ENCODE assay signal across 17 mouse cellular contexts in the genomic region with DNA sequence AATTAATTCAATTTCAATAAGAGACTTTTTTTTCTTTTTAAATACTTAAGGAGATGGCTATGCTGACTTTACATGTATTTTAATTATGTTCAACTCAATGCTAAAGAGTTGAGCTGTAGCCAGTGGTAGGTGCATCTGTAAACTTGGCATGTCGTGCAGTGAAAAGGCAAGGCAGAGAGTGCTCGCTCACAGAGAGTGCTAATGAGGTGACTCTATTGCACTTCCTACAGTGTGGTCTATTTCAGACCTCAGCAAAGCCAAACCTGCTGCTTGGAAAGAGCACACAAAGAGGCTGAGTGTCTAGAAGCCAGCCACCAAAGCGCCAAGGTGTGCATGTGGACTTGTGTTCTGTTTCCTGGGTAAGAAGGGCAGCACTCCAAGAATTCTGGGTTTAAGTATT.
A peak's percentile ranks its signal among the peaks of the same experiment; 100 is the strongest.
DNase-seq lines count a peak whose midpoint lies in the region; TF ChIP-seq lines count a peak whose summit lies in the region.
"Had no signal": no experiment of that assay in that cellular context is flagged by ENCODE, and none has a peak within 500 bp of the region (broad histone marks: within the 10 kb centered on the region; RNA-seq: fewer than 3 reads in every experiment).

No protein-coding gene starts in this region.

- peak overlapping the region; percentile 46; the same call in 1 of the 2 replicates for H3K27ac ChIP-seq in layer of hippocampus, adult 2 months
- H3K27ac ChIP-seq: embryonic facial prominence, embryonic 12.5 days; heart, embryonic 15.5 days; hindbrain, embryonic 12.5 days had no signal

- DNase-seq in heart, adult 11 months = peak; percentile 31
- no peak for DNase-seq in heart, adult 9 months (ENCODE audit: low spot score in 2 of 2)
- no peak for DNase-seq in layer of hippocampus, adult 2 months (ENCODE audit: low spot score in 2 of 2)
- no peak for DNase-seq in layer of hippocampus, adult 9-11 months
- DNase-seq in right cerebral cortex, adult 18-20 months = peak; percentile 53
- no peak for DNase-seq in right cerebral cortex, postnatal 36 days (ENCODE audit: low spot score in 2 of 2)
- no peak for DNase-seq in heart, postnatal 25 days (ENCODE audit: low spot score)
- DNase-seq: adrenal gland, postnatal 14 days; cerebellum, adult 2 months; embryo, embryonic 11 days; forebrain, postnatal 0 days; gastrocnemius, postnatal 36 days; heart, adult 18-20 months; heart, postnatal 14 days had no signal

- H3K4me3 ChIP-seq in layer of hippocampus, adult 2 months = no peak overlapping the region
- H3K4me3 ChIP-seq: embryonic facial prominence, embryonic 12.5 days; heart, embryonic 15.5 days; hindbrain, embryonic 12.5 days had no signal

- no peak for TF ChIP-seq CTCF in layer of hippocampus, adult 2 months (conservative IDR thresholded peaks at IDR 0.05)

- intact Hi-C loops in heart, postnatal 25 days (cut with DNase I) = no loop called here

Comparison
In these comparisons a context has a peak if more than half of its experiments do, and no peak if none do; other contexts are left out.
1. DNase-seq: peak in heart, adult 11 months (single experiment) and right cerebral cortex, adult 18-20 months (single experiment); none in heart, adult 9 months (0 of 2), layer of hippocampus, adult 2 months (0 of 2), layer of hippocampus, adult 9-11 months (single experiment), right cerebral cortex, postnatal 36 days (0 of 2) and heart, postnatal 25 days (single experiment).